Mouse (Mus musculus) stomach, embryonic 15.5 days (tissue): ENCODE results near the gene Dcp1b. TPM values are rescaled to one million over a fixed set of nuclear protein-coding genes. Genes with fewer than 3 reads are reported as not detected.
"Not testable (repeated sequence)": the region's sequence is repeated elsewhere in the genome, so short reads cannot be mapped to it uniquely, and the experiment has no call there.

Source experiments
- ATAC-seq: fragments of 200-750 bp; cut with Nextera tagmentation; 2 replicates; pipeline ENCODE4 v1.8.0; 2017; ENCODE audit warnings: low read depth, moderate number of reproducible peaks, moderate TSS enrichment; ENCODE audit not compliant: insufficient read depth, low FRiP score
- H3K27ac ChIP-seq: fragments of 300-500 bp; sonication (generic); 2 replicates; pipeline ENCODE4 v1.5.1; 2015; ENCODE audit warnings: mild to moderate bottlenecking, inconsistent platforms
- H3K27me3 ChIP-seq: fragments of 300-500 bp; sonication (generic); replicated peaks from 2 replicates; pipeline ENCODE4 v1.6.1; 2015; ENCODE audit warnings: inconsistent platforms
- H3K36me3 ChIP-seq: fragments of 300-500 bp; sonication (generic); 2 replicates; pipeline ENCODE4 v1.6.1; 2015; ENCODE audit warnings: inconsistent platforms
- H3K4me1 ChIP-seq: fragments of 300-500 bp; sonication (generic); 2 replicates; pipeline ENCODE4 v1.6.1; 2015; ENCODE audit warnings: inconsistent platforms
- H3K4me2 ChIP-seq: fragments of 300-500 bp; sonication (generic); 2 replicates; pipeline ENCODE4 v1.6.1; 2015; ENCODE audit warnings: mild to moderate bottlenecking, inconsistent platforms
- H3K4me3 ChIP-seq: fragments of 300-500 bp; sonication (generic); replicated peaks from 2 replicates; pipeline ENCODE4 v1.5.1; 2015; ENCODE audit warnings: inconsistent platforms
- H3K9ac ChIP-seq: fragments of 300-500 bp; sonication (generic); 2 replicates; pipeline ENCODE4 v1.6.1; 2015; ENCODE audit warnings: inconsistent platforms
- H3K9me3 ChIP-seq: fragments of 300-500 bp; sonication (generic); 2 replicates; pipeline ENCODE4 v1.6.1; 2016; ENCODE audit warnings: inconsistent platforms
- WGBS: fragments of 180-500 bp; shearing (Covaris S2); methylation state at CpG from one replicate; pipeline ENCODE4 v1.1.7; 2015; 5-methylcytosine and 5-hydroxymethylcytosine counted together
- polyA plus RNA-seq: library from polyadenylated mRNA; unstranded; fragments of >200 nt; fragmentation: Nextera tagmentation; extraction: Ambion mirVana; gene quantifications from 2 replicates; pipeline ENCODE4 v1.2.1, GENCODE M21; 2015

Dcp1b gene
- polyA plus RNA-seq, 1 experiment from 2014 or later = 7.6 TPM

DNA sequence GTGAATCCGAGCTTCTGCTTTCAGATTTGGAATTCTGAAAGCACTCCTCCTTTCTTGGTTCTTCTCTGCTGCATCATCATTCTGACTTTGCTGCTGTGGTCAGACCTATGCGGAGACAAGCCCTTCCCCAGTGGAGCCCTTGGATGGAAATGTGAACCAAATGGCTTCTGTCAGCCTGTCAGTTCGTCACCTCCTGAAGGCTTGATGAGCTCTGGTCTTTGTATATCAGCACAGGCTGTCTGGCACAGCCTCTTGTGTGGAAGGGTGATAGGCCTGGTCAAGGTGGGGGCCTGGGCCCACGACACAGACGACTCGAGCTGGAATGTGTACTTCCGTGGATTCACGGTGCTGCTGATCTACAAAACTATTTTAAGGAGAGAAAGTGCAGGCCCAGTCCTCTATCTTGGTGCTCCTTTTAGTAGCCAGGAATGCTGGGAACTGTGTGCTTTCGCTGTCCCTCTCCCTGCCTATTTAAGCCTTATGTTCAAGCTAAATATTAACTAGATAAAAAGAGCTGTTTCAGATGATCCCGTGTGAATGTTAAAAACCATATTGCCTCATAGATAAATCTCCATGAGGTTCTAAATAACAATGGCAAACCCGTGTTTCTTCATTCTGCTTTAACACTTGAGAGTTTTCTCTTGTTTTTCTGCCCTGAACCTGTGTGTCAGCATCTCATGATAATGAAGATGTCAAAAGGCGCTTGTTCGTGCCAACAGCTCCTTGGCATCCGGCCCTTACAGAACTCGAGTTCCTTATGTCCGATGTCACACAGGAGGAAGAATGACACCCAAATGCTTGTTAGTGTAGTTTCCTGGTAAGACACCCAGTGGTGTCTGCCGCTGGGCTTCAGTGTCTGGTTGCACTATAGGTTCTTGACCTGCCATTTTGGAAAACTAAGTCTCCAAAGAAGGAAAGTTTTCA is 21.6 kb downstream of the Dcp1b start, which contains the start of gene Cacna1c:
TSS of gene Cacna1c (minus strand) at position 37 of the 924 bp plus-strand sequence.
- Histone ChIP-seq H3K9ac (no peak within 1 kb of the TSS), H3K27me3 (no peaks in the 10 kb centered on the region), H3K9me3 (no peaks in the 10 kb centered on the region), H3K4me1 (peaks cover 3% of the 10 kb centered on the region; the same call in 1 of the 2 replicates), H3K27ac (no peak within 1 kb of the TSS; the same call in 1 of the 2 replicates), H3K4me3 (no peak within 1 kb of the TSS), H3K36me3 (peaks cover 6% of the 10 kb centered on the region; the same call in 1 of the 2 replicates), H3K4me2 (no peak within 1 kb of the TSS)
- ATAC-seq = no peak; the same call in 1 of the 2 replicates
- 55% methylated on average over 17 of the region's 17 CpGs for WGBS

DNA sequence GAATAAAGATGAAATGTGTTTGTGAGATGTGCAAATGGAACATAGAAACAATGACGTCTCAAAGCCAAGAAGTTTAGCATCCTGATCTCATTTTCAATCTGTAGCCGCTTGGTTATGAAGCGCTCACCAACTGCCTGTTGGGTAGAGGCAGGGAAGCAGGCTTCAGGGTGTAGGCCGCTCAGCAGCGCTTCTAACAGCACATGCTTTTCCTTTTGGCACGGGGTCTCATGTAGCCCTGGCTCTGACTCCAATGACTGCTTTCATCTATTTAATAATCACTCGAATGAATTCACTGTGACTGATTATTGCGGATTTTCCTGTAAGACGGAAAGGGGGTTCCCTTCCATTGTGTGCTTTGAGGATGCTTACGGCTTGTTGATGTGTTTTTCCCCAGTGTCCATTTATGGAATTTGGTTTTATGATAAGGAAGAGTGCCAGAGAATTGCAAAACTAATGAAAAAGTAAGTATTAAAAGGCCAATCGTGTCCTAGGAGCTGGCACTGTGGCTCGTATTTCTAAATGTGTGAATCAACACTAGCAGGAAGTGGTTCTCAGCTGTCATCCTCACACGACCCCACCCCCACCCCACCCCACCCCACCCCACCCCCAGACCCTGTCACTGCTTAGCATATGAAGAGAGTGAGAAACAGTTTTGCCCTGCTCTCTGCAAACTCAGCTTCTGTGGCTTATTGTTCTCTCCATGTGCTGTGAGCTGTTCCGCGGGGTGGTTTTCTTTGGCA is 23.7 kb downstream of the Dcp1b start:
- no peak for ATAC-seq
- H3K36me3 ChIP-seq = 0 out of 2 replicates have a peak, but pooled peaks cover 4% of the 10 kb centered on the region
- no peaks in the 10 kb centered on the region for H3K9me3 ChIP-seq
- WGBS = 51% methylated on average over 15 of the region's 15 CpGs
- no peak overlapping the region for H3K4me2 ChIP-seq
- no peak overlapping the region for H3K9ac ChIP-seq
- H3K4me1 ChIP-seq = peaks cover 3% of the 10 kb centered on the region; the same call in 1 of the 2 replicates
- no peak overlapping the region for H3K27ac ChIP-seq
- H3K27me3 ChIP-seq = no peaks in the 10 kb centered on the region
- no peak overlapping the region for H3K4me3 ChIP-seq

GRCm38 (mm10) chr6:119199274-119199879 is 24.3 kb downstream of the Dcp1b start:
- no peak overlapping the region for H3K4me2 ChIP-seq
- peaks cover 3% of the 10 kb centered on the region; the same call in 1 of the 2 replicates for H3K4me1 ChIP-seq
- H3K27ac ChIP-seq = no peak overlapping the region
- H3K27me3 ChIP-seq = no peaks in the 10 kb centered on the region
- no peak overlapping the region for H3K4me3 ChIP-seq
- ATAC-seq = no peak
- 51% methylated on average over 8 of the region's 8 CpGs for WGBS
- no peaks in the 10 kb centered on the region for H3K9me3 ChIP-seq
- H3K9ac ChIP-seq = no peak overlapping the region
- H3K36me3 ChIP-seq = 0 out of 2 replicates have a peak, but pooled peaks cover 4% of the 10 kb centered on the region

DNA sequence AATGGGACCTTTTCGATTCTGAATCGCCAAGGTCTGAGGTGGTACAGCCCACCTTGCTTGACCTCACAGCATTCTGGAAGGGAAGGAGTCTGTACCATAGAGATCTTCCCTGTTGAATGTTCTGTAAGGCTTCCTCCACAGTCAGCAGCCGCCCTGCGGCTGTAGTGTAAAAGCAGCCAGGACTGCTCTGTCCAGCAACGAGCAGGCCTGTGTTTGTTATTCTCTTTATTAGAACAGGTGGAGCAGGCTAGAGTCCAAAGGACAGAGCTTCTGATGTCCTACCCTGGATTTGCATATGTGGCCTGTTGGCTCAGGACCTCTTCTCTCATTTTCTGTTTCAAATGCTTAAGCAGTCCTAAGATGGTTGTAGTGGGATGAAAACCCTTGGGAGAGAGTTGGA is 25.3 kb downstream of the Dcp1b start:
- H3K27me3 ChIP-seq = no peaks in the 10 kb centered on the region
- H3K36me3 ChIP-seq = 0 out of 2 replicates have a peak, but pooled peaks cover 4% of the 10 kb centered on the region
- no peak; the same call in 1 of the 2 replicates for ATAC-seq
- no peak overlapping the region for H3K27ac ChIP-seq
- H3K9ac ChIP-seq = no peak overlapping the region
- H3K9me3 ChIP-seq = no peaks in the 10 kb centered on the region
- WGBS = 65% methylated on average over 5 of the region's 5 CpGs
- no peak overlapping the region for H3K4me2 ChIP-seq
- peaks cover 3% of the 10 kb centered on the region; the same call in 1 of the 2 replicates for H3K4me1 ChIP-seq
- H3K4me3 ChIP-seq = no peak overlapping the region

DNA sequence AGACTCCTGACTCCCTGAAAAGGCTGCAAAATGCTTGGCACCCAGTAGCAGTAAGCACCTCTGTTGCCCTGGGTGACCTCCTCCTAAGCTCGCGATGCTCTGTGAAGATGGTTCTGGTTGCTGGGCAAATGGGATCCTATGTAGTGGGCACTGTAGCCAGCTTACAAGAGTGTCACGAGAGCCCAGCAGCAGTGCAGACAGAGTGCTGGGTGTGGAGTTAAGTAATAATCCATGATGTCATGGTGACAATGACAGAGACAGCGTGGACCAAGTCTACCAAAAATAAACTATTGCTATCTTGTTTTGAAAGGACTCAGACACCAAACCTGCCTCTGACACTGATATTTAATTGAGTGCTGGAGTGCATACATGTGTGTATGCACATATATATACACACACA is 26.5 kb downstream of the Dcp1b start:
- Histone ChIP-seq H3K27ac (no peak overlapping the region), H3K36me3 (0 out of 2 replicates have a peak, but pooled peaks cover 4% of the 10 kb centered on the region), H3K4me3 (no peak overlapping the region), H3K4me1 (no peaks in the 10 kb centered on the region), H3K9me3 (no peaks in the 10 kb centered on the region), H3K27me3 (no peaks in the 10 kb centered on the region), H3K4me2 (no peak overlapping the region), H3K9ac (no peak overlapping the region)
- WGBS = 89% methylated on average over 4 of the region's 4 CpGs
- no peak for ATAC-seq

GRCm38 (mm10) chr6:119204286-119204685 is 29.2 kb downstream of the Dcp1b start:
- WGBS = 86% methylated on average over 7 of the region's 7 CpGs
- Histone ChIP-seq H3K4me1 (no peaks in the 10 kb centered on the region), H3K4me3 (no peak overlapping the region), H3K4me2 (no peak overlapping the region), H3K27ac (no peak overlapping the region), H3K9me3 (no peaks in the 10 kb centered on the region), H3K36me3 (0 out of 2 replicates have a peak, but pooled peaks cover 4% of the 10 kb centered on the region), H3K9ac (no peak overlapping the region), H3K27me3 (no peaks in the 10 kb centered on the region)
- ATAC-seq = no peak

DNA sequence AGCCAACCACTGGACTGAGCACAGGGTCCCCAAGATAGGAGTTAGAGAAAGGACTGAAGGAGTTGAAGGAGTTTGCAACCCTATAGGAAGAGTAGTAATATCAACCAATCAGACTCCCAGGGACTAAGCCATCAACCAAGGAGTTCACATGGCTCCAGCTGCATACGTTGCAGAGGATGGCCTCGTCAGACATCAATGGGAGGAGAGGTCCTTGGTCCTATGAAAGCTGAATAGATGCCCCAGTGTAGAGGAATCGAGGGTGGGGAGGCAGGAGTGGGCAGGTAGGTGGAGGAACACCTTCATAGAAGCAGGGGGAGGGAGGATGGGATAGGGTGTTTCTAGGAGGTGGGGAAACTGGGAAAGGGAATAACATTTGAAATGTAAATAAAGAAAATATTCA is 29.9 kb downstream of the Dcp1b start:
- no peak overlapping the region for H3K4me2 ChIP-seq
- H3K27me3 ChIP-seq = no peaks in the 10 kb centered on the region
- ATAC-seq = no peak
- no peaks in the 10 kb centered on the region for H3K4me1 ChIP-seq
- H3K9me3 ChIP-seq = no peaks in the 10 kb centered on the region
- no peak overlapping the region for H3K4me3 ChIP-seq
- no peak overlapping the region for H3K27ac ChIP-seq
- WGBS = 72% methylated on average over 3 of the region's 3 CpGs
- H3K36me3 ChIP-seq = 0 out of 2 replicates have a peak, but pooled peaks cover 4% of the 10 kb centered on the region
- H3K9ac ChIP-seq = no peak overlapping the region

- not testable (repeated sequence) for ATAC-seq, H3K4me1 ChIP-seq
- 83% methylated on average over 7 of the region's 7 CpGs for WGBS
Measured at GRCm38 (mm10) chr6:119206006-119206405, 31.0 kb downstream of the Dcp1b start.

DNA sequence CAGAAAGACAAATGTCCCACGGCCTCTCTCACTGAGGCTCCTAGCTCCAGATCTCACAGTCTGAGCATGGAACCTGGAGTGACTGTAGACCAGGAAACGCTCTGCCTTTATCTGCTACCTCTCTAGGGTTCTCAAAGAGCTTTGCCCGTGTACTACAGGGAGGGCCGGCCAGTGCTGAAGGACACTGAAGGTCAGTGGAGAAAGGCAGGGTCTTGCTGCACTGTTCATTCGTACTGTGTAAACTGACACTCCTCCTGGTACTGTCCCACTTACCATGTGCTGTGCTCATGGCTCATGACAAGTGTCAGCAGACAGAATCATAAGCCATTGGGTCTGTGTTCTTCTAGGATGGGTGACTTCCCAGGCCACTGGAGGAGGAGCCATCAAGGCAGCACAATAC is 38.3 kb downstream of the Dcp1b start:
- Histone ChIP-seq H3K4me1 (no peaks in the 10 kb centered on the region), H3K36me3 (peaks cover 11% of the 10 kb centered on the region; the same call in 1 of the 2 replicates), H3K9ac (no peak overlapping the region), H3K27ac (no peak overlapping the region), H3K4me3 (no peak overlapping the region), H3K27me3 (no peaks in the 10 kb centered on the region), H3K4me2 (no peak overlapping the region), H3K9me3 (no peaks in the 10 kb centered on the region)
- WGBS = 80% methylated on average over 5 of the region's 5 CpGs
- no peak for ATAC-seq

More at GRCm38 (mm10) chr6:119206006-119206405, 31.0 kb downstream of the Dcp1b start:
- not testable (repeated sequence) for H3K9ac ChIP-seq, H3K27me3 ChIP-seq, H3K36me3 ChIP-seq, H3K4me2 ChIP-seq, H3K4me3 ChIP-seq, H3K9me3 ChIP-seq, H3K27ac ChIP-seq

- no peaks in the 10 kb centered on the region for H3K4me1 ChIP-seq
- no peaks in the 10 kb centered on the region for H3K9me3 ChIP-seq
- ATAC-seq = no peak
- no peak overlapping the region for H3K27ac ChIP-seq
- H3K27me3 ChIP-seq = no peaks in the 10 kb centered on the region
- 70% methylated on average over 6 of the region's 6 CpGs for WGBS
- H3K4me3 ChIP-seq = no peak overlapping the region
- no peak overlapping the region for H3K9ac ChIP-seq
- peaks cover 11% of the 10 kb centered on the region; the same call in 1 of the 2 replicates for H3K36me3 ChIP-seq
- H3K4me2 ChIP-seq = no peak overlapping the region
Measured at GRCm38 (mm10) chr6:119214190-119214589, 39.1 kb downstream of the Dcp1b start.

DNA sequence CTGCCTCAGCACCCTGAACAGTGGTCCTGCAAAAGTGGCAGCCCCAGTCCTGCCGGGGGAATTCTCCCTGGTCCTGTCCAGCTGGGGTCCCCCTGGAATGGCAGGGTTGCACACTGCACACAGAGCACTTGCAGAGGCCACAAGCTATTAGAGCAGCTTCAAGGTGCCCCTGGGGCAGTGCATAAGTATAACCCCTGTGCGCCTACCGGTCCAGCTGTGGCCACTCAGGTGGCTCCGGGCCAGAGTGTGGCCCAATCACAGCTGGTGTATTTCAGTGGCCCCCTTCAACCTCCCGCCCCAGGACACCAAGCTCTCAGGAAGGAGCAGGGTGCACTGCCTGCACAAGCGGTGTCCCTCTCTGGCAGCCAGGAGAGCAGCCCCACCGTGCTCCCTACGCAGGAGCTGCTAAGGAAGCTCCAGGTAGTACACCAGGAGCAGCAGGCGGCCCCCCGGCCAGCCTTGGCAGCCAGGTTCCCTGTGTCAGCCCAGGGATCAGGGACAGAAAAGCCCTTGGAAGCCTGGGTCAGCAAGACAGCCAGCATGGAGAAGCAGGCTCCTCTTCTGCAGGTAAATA is 40.1 kb downstream of the Dcp1b start:
- no peak for ATAC-seq
- no peak overlapping the region for H3K27ac ChIP-seq

More for the DNA sequence above, 40.1 kb downstream of the Dcp1b start:
- Histone ChIP-seq H3K4me2 (no peak overlapping the region), H3K9me3 (no peaks in the 10 kb centered on the region), H3K4me3 (no peak overlapping the region), H3K4me1 (no peaks in the 10 kb centered on the region), H3K9ac (no peak overlapping the region), H3K27me3 (no peaks in the 10 kb centered on the region), H3K36me3 (peaks cover 11% of the 10 kb centered on the region; the same call in 1 of the 2 replicates)
- 88% methylated on average over 10 of the region's 10 CpGs for WGBS
